14 mouse cellular contexts compared by ENCODE assay signal in genomic region chr6:86493469-86494263, GRCm38 (mm10). TPM values are rescaled to one million over a fixed set of nuclear protein-coding genes. Genes with fewer than 3 reads are reported as not detected.
DNase-seq lines count a peak whose midpoint lies in the region; ATAC-seq and TF ChIP-seq lines count a peak whose summit lies in the region.
"Had no signal": no experiment of that assay in that cellular context is flagged by ENCODE, and none has a peak within 500 bp of the region (broad histone marks: within the 10 kb centered on the region; RNA-seq: fewer than 3 reads in every experiment).

No protein-coding gene starts in this region.

- 40% methylated on average over 13 of the region's 13 CpGs for WGBS in lung, postnatal 0 days
- 37% methylated on average over 13 of the region's 13 CpGs for WGBS in lung, adult 2 months
- WGBS in limb, embryonic 12.5 days: 66% methylated on average over 13 of the region's 13 CpGs

- no peak overlapping the region for H3K4me2 ChIP-seq in lung, postnatal 0 days (replicated peaks; ENCODE audit: low read depth, low read length)
- no peak overlapping the region for H3K4me2 ChIP-seq in limb, embryonic 12.5 days
- H3K4me2 ChIP-seq: forebrain, embryonic 12.5 days; limb, embryonic 15.5 days; midbrain, embryonic 15.5 days had no signal

- H3K27me3 ChIP-seq in lung, postnatal 0 days (replicated peaks; ENCODE audit: insufficient read depth, low read length): no peaks in the 10 kb centered on the region
- no peaks in the 10 kb centered on the region for H3K27me3 ChIP-seq in limb, embryonic 12.5 days
- H3K27me3 ChIP-seq: forebrain, embryonic 12.5 days; limb, embryonic 15.5 days; midbrain, embryonic 15.5 days had no signal

- H3K36me3 ChIP-seq in lung, postnatal 0 days (ENCODE audit: insufficient read depth, low read length): no peaks in the 10 kb centered on the region
- H3K36me3 ChIP-seq in limb, embryonic 12.5 days: no peaks in the 10 kb centered on the region
- H3K36me3 ChIP-seq: forebrain, embryonic 12.5 days; limb, embryonic 15.5 days; midbrain, embryonic 15.5 days had no signal

- H3K9ac ChIP-seq in lung, postnatal 0 days (replicated peaks; ENCODE audit: low read depth): peak overlapping the region; percentile 16; the same call in 1 of the 2 replicates
- H3K9ac ChIP-seq in limb, embryonic 12.5 days (replicated peaks): no peak overlapping the region
- H3K9ac ChIP-seq: limb, embryonic 15.5 days; midbrain, embryonic 15.5 days had no signal

- no peak overlapping the region for H3K27ac ChIP-seq in lung, postnatal 0 days (ENCODE audit: low read length)
- H3K27ac ChIP-seq in limb, embryonic 12.5 days: peak overlapping the region; percentile 41; the same call in 1 of the 2 replicates
- H3K27ac ChIP-seq: forebrain, embryonic 12.5 days; limb, embryonic 15.5 days; midbrain, embryonic 15.5 days had no signal

- no peak overlapping the region for H3K4me3 ChIP-seq in lung, postnatal 0 days (ENCODE audit: low read depth, low read length)
- H3K4me3 ChIP-seq in lung, adult 2 months (replicated peaks; ENCODE audit: extremely low read depth, low read depth, low read length): no peak overlapping the region
- H3K4me3 ChIP-seq in limb, embryonic 12.5 days (replicated peaks): no peak overlapping the region
- H3K4me3 ChIP-seq: forebrain, embryonic 12.5 days; limb, embryonic 15.5 days; midbrain, embryonic 15.5 days had no signal

- no peak for TF ChIP-seq EP300 in lung, postnatal 0 days (IDR thresholded peaks at IDR 0.05)

- intact Hi-C loops in heart, postnatal 25 days (cut with DNase I): no loop called here

- no peak for ATAC-seq in lung, postnatal 0 days
- ATAC-seq in limb, embryonic 12.5 days (ENCODE audit: insufficient number of reproducible peaks, insufficient read depth, low FRiP score, low TSS enrichment, low read depth): no peak
- peak; percentile 40 for ATAC-seq in neutrophil, adult 5-6 weeks (ENCODE audit: extremely low read depth, insufficient number of reproducible peaks, low FRiP score, poor library complexity, severe bottlenecking)
- ATAC-seq: midbrain, embryonic 15.5 days had no signal

- no peak for TF ChIP-seq CTCF in lung, postnatal 0 days (IDR thresholded peaks at IDR 0.05)
- no peak for TF ChIP-seq CTCF in lung, adult 2 months (IDR thresholded peaks at IDR 0.05; ENCODE audit: insufficient read depth, low read length)

- DNase-seq in heart, adult 18-20 months: peak; percentile 40 to 61
- DNase-seq in heart, postnatal 25 days (ENCODE audit: low spot score): no peak
- DNase-seq in lung, postnatal 0 days (ENCODE audit: low spot score): no peak
- no peak for DNase-seq in lung, adult 2 months
- DNase-seq in right cerebral cortex, postnatal 14 days: no peak
- DNase-seq in layer of hippocampus, postnatal 10 days (ENCODE audit: low spot score in 2 of 2): no peak
- DNase-seq: cerebellum, postnatal 25 days; gastrocnemius, postnatal 36 days; layer of hippocampus, adult 9-11 months had no signal

- TF ChIP-seq POLR2A in lung, adult 2 months (IDR thresholded peaks at IDR 0.05; ENCODE audit: borderline replicate concordance, extremely low read depth, low read depth, low read length): no peak

- no peaks in the 10 kb centered on the region for H3K9me3 ChIP-seq in lung, postnatal 0 days (ENCODE audit: low read length)
- no peaks in the 10 kb centered on the region; the same call in 1 of the 2 replicates for H3K9me3 ChIP-seq in limb, embryonic 12.5 days
- H3K9me3 ChIP-seq: forebrain, embryonic 12.5 days; limb, embryonic 15.5 days; midbrain, embryonic 15.5 days had no signal

- H3K4me1 ChIP-seq in lung, postnatal 0 days (ENCODE audit: insufficient read depth, low read depth, low read length): peaks cover 18% of the 10 kb centered on the region; the same call in 1 of the 2 replicates
- H3K4me1 ChIP-seq in lung, adult 2 months (ENCODE audit: control insufficient read depth, insufficient read depth, low read length): peaks cover 14% of the 10 kb centered on the region
- H3K4me1 ChIP-seq in limb, embryonic 12.5 days (replicated peaks): peaks cover 35% of the 10 kb centered on the region
- H3K4me1 ChIP-seq: midbrain, embryonic 15.5 days had no signal

RNA-seq across cellular contexts. Expression of gene Pcbp1, which starts 32.5 kb away (rescaled TPM):
- 100 to 1,000 TPM; 142 to 150 TPM for total RNA-seq in heart, adult 18-20 months (2021)
- total RNA-seq in heart, postnatal 25 days (2021): 100 to 1,000 TPM; 153 to 166 TPM
- polyA plus RNA-seq in lung, postnatal 0 days (2015; fragmentation: Nextera tagmentation; extraction: Ambion mirVana): 317 and 353 TPM in 2 replicates
- polyA plus RNA-seq in lung, adult 2 months (2012; rRNA removed): 161 TPM in 2 replicates
- 546 and 583 TPM in 2 replicates for polyA plus RNA-seq in limb, embryonic 12.5 days (2016; fragmentation: Nextera tagmentation; extraction: Ambion mirVana)
- 35.6 and 38.3 TPM in 2 replicates for total RNA-seq in neutrophil, adult 5-6 weeks (2017)
- total RNA-seq in layer of hippocampus, postnatal 10 days (2021): 100 to 1,000 TPM; 159 to 184 TPM

RNA-seq across cellular contexts. Expression of gene C87436, which starts 55.5 kb away (rescaled TPM):
- 10 to 100 TPM in 1 of 2 experiments, 1 to 10 TPM in 1; 8.4 to 10.4 TPM for total RNA-seq in heart, adult 18-20 months (2021)
- 10 to 100 TPM in 1 of 2 experiments, 1 to 10 TPM in 1; 9.1 to 12.4 TPM for total RNA-seq in heart, postnatal 25 days (2021)
- 23.3 and 23.5 TPM in 2 replicates for polyA plus RNA-seq in lung, postnatal 0 days (2015; fragmentation: Nextera tagmentation; extraction: Ambion mirVana)
- 10.4 and 13.4 TPM in 2 replicates for polyA plus RNA-seq in lung, adult 2 months (2012; rRNA removed)
- polyA plus RNA-seq in limb, embryonic 12.5 days (2016; fragmentation: Nextera tagmentation; extraction: Ambion mirVana): 25.8 and 27.3 TPM in 2 replicates
- 46.2 and 53.4 TPM in 2 replicates for total RNA-seq in neutrophil, adult 5-6 weeks (2017)
- 10 to 100 TPM; 13.6 to 15.9 TPM for total RNA-seq in layer of hippocampus, postnatal 10 days (2021)

Comparison
In these comparisons a context has a peak if more than half of its experiments do, and no peak if none do; other contexts are left out.
1. DNase-seq: peak in heart, adult 18-20 months (2 of 2); none in heart, postnatal 25 days (single experiment), lung, postnatal 0 days (single experiment), lung, adult 2 months (single experiment), right cerebral cortex, postnatal 14 days (single experiment) and layer of hippocampus, postnatal 10 days (0 of 2).